Mouse (Mus musculus): ENCODE measurements at regions not wholly inside any gene's neighbourhood (a gene's known extent, or its start where the extent isn't known, plus 50 kb on each side); places are given as distances from the start of the nearest gene placed in this dataset.
A peak's percentile ranks its signal among the peaks of the same experiment; 100 is the strongest.
"Not testable (repeated sequence)": the region's sequence is repeated elsewhere in the genome, so short reads cannot be mapped to it uniquely, and the experiment has no call there.

DNA sequence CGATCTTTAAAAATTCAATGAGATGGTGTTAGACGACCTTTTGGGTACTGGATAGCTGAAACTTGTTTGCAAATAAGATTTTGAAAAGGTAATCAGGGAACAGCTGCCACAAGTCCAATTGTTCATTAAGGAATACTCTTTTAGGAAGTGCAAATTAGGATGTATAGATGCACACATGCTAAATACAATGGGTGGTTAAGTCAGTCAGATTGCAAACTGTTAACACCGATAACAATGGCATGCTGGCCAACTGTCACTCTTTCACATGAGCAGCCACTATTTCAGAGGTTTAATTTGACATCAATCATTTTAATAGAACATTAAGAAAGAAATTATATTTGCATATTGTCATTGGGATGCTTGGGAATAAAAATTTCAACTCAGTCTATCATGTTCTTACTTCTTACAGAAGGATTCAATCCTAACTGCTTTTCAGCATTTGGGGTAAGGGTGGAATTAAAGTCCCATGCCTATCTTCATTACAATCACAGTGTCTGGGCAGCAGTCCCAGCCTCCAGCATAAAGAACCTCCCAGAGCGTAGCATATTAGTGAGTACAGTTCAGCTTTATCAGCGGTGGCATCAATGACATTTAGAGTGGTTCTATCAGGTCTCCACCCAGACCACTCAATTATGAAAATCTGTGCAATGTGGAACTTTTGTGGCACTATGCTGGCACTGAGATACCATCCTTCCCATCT lies 385.8 kb upstream of the Slc39a10 start:
- Histone ChIP-seq H3K9me3 (no peaks in the 10 kb centered on the region), H3K36me3 (no peaks in the 10 kb centered on the region), H3K27me3 (replicated peaks) (no peaks in the 10 kb centered on the region), H3K9ac (no peak overlapping the region), H3K4me1 (no peaks in the 10 kb centered on the region), H3K4me2 (replicated peaks) (no peak overlapping the region), H3K4me3 (no peak overlapping the region), H3K27ac (no peak overlapping the region)
- 59% methylated on average over 5 of the region's 5 CpGs for WGBS
- peak; percentile 63; the same call in 1 of the 2 replicates for ATAC-seq (ENCODE audit: low FRiP score, low read depth)

DNA sequence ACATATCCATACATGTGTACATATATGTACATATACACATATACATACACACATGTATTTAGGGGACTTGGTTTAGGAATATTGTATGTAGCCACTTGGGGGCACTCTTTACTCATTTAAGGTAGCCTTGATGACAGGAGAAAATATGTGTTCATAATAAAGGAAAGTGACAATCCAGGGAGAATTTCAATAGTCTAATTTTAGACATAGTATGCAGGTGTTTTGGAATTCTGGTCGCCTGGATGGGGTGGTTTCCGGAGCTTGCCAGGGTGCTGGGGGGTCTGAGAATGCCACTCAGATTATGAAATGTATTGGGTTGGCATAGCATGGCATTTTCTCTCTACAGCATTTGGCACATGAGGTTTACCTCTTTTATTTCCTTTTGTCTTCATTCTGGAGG lies 385.2 kb upstream of the Slc39a10 start:
- Histone ChIP-seq H3K9me3 (no peaks in the 10 kb centered on the region), H3K27me3 (replicated peaks) (no peaks in the 10 kb centered on the region), H3K4me3 (no peak overlapping the region), H3K4me2 (replicated peaks) (no peak overlapping the region), H3K9ac (no peak overlapping the region), H3K36me3 (no peaks in the 10 kb centered on the region), H3K4me1 (no peaks in the 10 kb centered on the region), H3K27ac (no peak overlapping the region)
- whole genome bisulfite sequencing: 32% methylated on average over 2 of the region's 2 CpGs
- peak; percentile 70; the same call in 1 of the 2 replicates for ATAC-seq (ENCODE audit: low FRiP score, low read depth)

DNA sequence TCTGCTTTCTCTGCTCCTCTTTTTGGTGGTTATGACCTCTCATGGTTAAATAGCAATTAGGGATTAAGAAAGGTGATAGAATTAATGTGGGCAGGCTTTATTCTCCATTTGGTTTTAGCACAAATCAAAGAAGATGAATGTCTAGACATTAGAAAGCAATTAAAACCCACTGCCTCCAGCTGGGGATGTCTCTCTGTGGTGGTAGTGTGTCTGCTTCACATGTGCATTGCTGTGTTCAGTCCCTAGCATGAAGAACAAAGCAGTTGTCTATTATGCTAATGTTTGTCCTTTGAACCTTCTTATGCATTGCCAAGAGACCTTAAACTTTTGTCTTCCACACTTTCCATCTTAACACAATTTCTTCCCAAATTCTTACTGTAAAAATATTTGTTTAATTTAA lies 379.5 kb upstream of the Slc39a10 start:
- H3K4me2 ChIP-seq (replicated peaks): no peak overlapping the region
- no peaks in the 10 kb centered on the region for H3K4me1 ChIP-seq
- no peak overlapping the region for H3K4me3 ChIP-seq
- ATAC-seq (ENCODE audit: low FRiP score, low read depth): peak; percentile 84
- no peak overlapping the region for H3K27ac ChIP-seq
- no peaks in the 10 kb centered on the region for H3K27me3 ChIP-seq (replicated peaks)
- no peak overlapping the region for H3K9ac ChIP-seq
- no peaks in the 10 kb centered on the region for H3K9me3 ChIP-seq
- no peaks in the 10 kb centered on the region for H3K36me3 ChIP-seq

DNA sequence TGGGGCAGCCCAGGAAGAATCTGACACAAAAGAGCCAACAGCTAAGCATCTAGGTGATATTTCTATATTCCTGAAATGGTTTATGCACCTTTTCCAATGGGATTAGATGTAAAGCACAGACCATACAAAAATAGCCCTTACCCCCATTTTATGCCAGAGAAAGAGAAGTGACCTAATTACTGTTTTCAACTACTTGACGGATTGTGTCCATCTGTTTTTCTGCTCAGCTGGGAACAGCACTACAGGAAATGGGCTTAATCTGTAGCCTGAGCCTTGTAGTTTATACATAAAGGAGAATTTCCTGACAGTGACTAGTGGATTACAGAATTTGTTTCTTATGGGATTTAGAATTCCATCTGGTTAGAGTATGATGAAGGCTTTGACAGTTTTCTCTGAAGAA lies 371.0 kb upstream of the Slc39a10 start:
- Histone ChIP-seq H3K4me1 (no peaks in the 10 kb centered on the region), H3K27me3 (replicated peaks) (no peaks in the 10 kb centered on the region), H3K36me3 (no peaks in the 10 kb centered on the region), H3K4me3 (no peak overlapping the region), H3K4me2 (replicated peaks) (no peak overlapping the region), H3K27ac (no peak overlapping the region), H3K9me3 (no peaks in the 10 kb centered on the region), H3K9ac (no peak overlapping the region)
- WGBS: 51% methylated on average over 1 of the region's 1 CpGs
- ATAC-seq (ENCODE audit: low FRiP score, low read depth): no peak

DNA sequence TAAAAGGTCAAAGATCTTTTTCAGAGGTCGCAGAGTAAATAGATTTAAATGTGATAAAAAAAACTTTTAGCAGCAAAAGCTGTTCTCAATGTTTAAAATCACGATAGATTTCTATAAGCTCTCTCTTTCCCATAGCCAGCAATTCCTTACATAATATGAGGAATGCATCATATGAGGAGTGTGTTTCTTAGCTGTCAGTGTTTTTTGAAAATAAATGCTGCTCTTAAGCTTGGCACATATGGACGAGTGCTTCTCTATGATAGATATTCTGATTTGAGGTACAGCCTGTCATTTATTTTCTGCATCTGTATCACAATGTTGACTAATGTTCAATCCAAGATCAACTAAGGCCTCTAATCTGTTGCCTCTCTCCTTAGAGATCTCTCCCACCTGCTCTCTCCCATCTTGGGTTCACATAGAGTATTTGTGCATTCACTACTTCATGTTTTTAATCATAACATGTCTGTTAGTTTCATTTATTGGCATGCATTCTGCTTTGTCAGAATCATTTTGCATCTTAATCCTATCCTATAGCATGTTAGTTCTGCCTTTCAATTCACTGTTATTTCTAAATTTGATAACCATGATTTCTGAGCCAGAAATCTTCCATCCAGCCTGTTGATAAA lies 369.0 kb upstream of the Slc39a10 start:
- 88% methylated on average over 3 of the region's 3 CpGs for WGBS
- Histone ChIP-seq H3K9ac (no peak overlapping the region), H3K36me3 (no peaks in the 10 kb centered on the region), H3K4me3 (no peak overlapping the region), H3K4me1 (no peaks in the 10 kb centered on the region), H3K9me3 (no peaks in the 10 kb centered on the region), H3K27ac (no peak overlapping the region), H3K4me2 (replicated peaks) (no peak overlapping the region), H3K27me3 (replicated peaks) (no peaks in the 10 kb centered on the region)
- no peak for ATAC-seq (ENCODE audit: low FRiP score, low read depth)

DNA sequence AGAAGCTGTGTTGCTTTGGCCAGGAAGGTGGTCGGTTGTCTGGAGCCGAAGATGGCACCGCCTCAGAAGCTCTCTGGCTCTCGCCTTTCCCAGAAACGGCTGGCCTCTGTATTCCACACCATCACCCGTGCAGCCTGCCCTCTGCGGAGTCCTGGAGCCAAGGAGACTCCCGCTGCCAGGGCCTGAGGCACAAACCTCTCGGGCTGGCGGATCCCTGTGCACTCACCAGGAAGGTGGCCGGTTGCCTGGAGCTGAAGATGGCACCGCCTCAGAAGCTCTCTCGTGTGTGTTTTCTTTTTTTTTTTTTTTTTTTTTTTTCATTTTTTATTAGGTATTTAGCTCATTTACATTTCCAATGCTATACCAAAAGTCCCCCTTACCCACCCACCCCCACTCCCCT lies 358.1 kb upstream of the Slc39a10 start:
- not testable (repeated sequence) for H3K9me3 ChIP-seq; H3K9ac ChIP-seq; H3K27ac ChIP-seq; H3K36me3 ChIP-seq; H3K27me3 ChIP-seq (replicated peaks); H3K4me3 ChIP-seq; H3K4me1 ChIP-seq; H3K4me2 ChIP-seq (replicated peaks); ATAC-seq (ENCODE audit: low FRiP score, low read depth)
- 90% methylated on average over 13 of the region's 13 CpGs for WGBS

DNA sequence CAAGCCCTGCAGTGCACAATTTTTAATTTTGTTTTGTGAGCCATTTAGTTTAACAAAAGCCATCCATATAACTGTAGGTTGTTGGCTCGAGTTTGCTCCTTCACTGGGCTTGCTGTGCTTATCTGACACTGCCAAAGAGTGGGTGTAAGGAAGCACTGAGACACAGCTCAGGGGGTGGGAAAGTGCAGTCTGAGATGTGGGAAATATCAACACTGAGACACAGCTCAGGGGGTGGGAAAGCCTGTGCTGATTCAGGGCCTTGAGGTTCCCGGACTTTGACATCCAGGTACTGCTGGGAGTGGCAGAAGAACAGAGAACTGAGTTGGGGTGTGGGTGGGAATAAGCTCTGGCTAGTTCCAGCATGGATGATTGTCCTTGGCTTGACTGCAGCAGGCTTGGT lies 324.4 kb upstream of the Slc39a10 start:
- Histone ChIP-seq H3K4me3 (no peak overlapping the region), H3K4me1 (no peaks in the 10 kb centered on the region), H3K9me3 (no peaks in the 10 kb centered on the region), H3K27me3 (replicated peaks) (no peaks in the 10 kb centered on the region), H3K9ac (no peak overlapping the region), H3K4me2 (replicated peaks) (no peak overlapping the region), H3K36me3 (no peaks in the 10 kb centered on the region), H3K27ac (no peak overlapping the region)
- WGBS: 76% methylated on average over 2 of the region's 2 CpGs
- ATAC-seq (ENCODE audit: low FRiP score, low read depth): no peak

DNA sequence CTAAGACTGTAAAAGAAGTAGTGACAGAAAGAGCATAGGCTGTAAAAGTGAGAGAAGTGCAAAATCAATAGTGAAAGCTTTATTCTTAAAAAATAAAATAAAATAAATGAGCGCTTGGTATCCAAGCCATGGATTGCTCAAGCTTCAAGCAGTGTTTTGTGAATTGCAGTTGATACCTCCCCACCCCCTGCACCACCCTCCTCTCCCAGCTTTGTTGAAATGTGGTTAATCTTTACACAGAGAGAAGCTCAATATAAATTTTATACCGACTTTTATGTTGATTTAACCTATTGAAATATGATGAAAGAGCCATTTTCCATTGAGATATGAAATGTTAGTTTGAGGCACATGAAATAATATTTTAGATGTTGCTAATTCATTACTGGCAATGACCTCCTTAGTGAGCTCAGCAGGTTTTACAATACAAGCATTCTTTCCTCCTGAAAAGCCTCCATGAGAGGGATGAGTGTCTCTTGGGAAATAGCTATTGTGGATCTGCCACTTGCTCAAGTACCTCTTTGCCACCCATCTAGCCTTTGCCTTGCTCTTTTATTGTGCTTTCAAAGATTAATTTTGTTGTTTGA lies 323.9 kb upstream of the Slc39a10 start:
- ATAC-seq (ENCODE audit: low FRiP score, low read depth): no peak
- Histone ChIP-seq H3K27ac (no peak overlapping the region), H3K9me3 (no peaks in the 10 kb centered on the region), H3K36me3 (no peaks in the 10 kb centered on the region), H3K27me3 (replicated peaks) (no peaks in the 10 kb centered on the region), H3K4me1 (no peaks in the 10 kb centered on the region), H3K4me3 (no peak overlapping the region), H3K4me2 (replicated peaks) (no peak overlapping the region), H3K9ac (no peak overlapping the region)
- WGBS: 73% methylated on average over 2 of the region's 2 CpGs

DNA sequence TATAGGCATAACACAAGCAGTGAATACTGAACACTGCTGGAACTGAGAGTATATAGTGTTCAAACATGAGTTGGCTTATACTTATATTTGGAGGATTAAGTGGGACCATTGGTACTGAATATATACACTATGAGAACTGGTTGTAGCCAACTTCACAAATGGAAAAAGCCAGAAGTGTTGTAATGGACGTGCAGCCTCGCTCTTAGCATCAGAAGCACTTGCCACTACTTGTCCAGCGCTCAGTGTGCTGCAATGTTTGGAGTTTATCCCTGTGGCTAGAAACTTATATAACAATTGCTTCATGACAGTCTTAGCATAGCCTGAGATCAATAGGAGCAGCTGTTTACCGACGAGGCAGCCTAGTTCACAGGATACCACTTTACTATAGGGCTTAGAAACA lies 320.8 kb upstream of the Slc39a10 start:
- Histone ChIP-seq H3K27me3 (replicated peaks) (no peaks in the 10 kb centered on the region), H3K4me1 (no peaks in the 10 kb centered on the region), H3K27ac (no peak overlapping the region), H3K36me3 (no peaks in the 10 kb centered on the region), H3K9ac (no peak overlapping the region), H3K4me3 (no peak overlapping the region), H3K9me3 (no peaks in the 10 kb centered on the region), H3K4me2 (replicated peaks) (no peak overlapping the region)
- 86% methylated on average over 5 of the region's 5 CpGs for WGBS
- ATAC-seq (ENCODE audit: low FRiP score, low read depth): no peak

DNA sequence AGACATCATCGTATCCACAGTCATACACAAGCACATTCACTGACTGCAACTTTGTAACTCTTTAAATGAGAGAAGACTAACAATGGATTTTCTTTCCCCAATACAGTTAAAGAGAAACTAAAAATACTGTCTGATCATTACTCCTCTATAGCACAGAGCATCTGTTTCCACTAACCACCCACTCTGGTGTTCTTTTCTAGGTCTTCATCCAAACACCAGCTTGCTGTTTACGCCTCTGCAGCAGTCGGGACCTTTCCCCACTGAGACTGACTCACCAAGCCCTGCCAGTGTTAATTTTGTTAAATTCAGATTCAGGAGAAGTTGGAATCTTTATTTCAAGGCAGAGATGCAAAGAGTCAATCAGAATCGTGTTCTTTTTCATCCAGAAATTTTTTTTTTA lies 300.3 kb upstream of the Slc39a10 start:
- no peaks in the 10 kb centered on the region for H3K27me3 ChIP-seq (replicated peaks)
- WGBS: 89% methylated on average over 4 of the region's 4 CpGs
- no peaks in the 10 kb centered on the region for H3K36me3 ChIP-seq
- H3K4me2 ChIP-seq (replicated peaks): no peak overlapping the region
- H3K27ac ChIP-seq: no peak overlapping the region
- no peaks in the 10 kb centered on the region for H3K4me1 ChIP-seq
- H3K9ac ChIP-seq: no peak overlapping the region
- H3K4me3 ChIP-seq: no peak overlapping the region
- no peaks in the 10 kb centered on the region for H3K9me3 ChIP-seq
- no peak for ATAC-seq (ENCODE audit: low FRiP score, low read depth)

DNA sequence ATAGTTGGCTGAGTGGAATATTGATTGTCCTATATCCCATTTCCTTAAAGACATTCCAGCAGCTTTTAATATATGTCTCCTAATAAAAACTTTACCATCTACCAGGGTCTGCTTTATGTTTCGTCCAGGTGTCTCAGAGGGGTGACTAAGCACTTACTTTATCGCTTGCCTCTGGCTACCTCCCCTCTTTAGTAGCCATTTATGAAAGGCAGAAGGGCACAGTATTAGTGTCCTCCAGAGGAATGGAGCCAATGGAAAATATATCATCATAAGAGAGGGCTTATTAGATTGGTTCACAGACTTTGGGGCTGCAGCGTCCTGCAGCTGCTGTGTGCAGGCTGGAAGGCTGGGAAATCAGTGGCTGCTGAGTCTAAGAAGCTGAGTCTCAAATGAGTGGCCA lies 271.8 kb upstream of the Slc39a10 start:
- peak; percentile 78 for ATAC-seq (ENCODE audit: low FRiP score, low read depth)
- no peak overlapping the region for H3K27ac ChIP-seq

DNA sequence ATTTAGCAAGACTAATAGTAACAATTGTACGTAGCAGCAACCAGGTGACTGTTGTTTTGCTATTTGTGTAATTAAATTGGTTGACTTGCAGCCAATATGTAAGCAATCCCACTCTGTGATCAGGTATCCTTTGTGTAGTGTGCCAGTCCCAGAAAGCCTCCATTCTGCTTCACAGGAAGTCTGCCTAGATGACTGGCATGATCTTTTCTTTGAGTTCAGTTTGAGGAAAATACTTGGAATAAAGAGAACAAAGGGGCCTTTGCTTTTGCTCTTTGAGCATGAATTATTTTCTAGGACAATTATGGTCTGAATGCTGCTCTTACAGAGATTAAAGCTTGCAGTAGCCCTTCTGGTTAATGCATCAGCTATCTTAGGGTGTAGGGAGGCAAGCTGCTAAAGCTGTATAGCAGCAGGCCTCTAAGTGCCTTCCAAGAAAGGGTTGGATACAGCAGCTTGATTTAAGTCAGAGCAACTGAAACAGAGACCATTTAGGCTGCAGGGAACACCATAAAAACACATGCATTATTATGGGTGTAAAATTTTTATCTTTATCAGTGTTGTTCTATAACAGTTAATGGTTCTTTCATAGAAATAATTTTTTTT lies 271.3 kb upstream of the Slc39a10 start:
- Histone ChIP-seq H3K4me2 (replicated peaks) (no peak overlapping the region), H3K9ac (no peak overlapping the region), H3K27ac (no peak overlapping the region), H3K4me3 (no peak overlapping the region), H3K4me1 (peaks cover 3% of the 10 kb centered on the region; the same call in 1 of the 2 replicates), H3K27me3 (replicated peaks) (no peaks in the 10 kb centered on the region), H3K36me3 (no peaks in the 10 kb centered on the region), H3K9me3 (no peaks in the 10 kb centered on the region)
- peak; percentile 72 for ATAC-seq (ENCODE audit: low FRiP score, low read depth)
- 28% methylated on average over 1 of the region's 1 CpGs for WGBS

More for the DNA sequence above, 271.8 kb upstream of the Slc39a10 start:
- Histone ChIP-seq H3K4me3 (no peak overlapping the region), H3K4me1 (peaks cover 3% of the 10 kb centered on the region; the same call in 1 of the 2 replicates), H3K9me3 (no peaks in the 10 kb centered on the region), H3K4me2 (replicated peaks) (no peak overlapping the region), H3K27me3 (replicated peaks) (no peaks in the 10 kb centered on the region), H3K9ac (no peak overlapping the region), H3K36me3 (no peaks in the 10 kb centered on the region)
- 63% methylated on average over 3 of the region's 3 CpGs for WGBS
